Mouse (Mus musculus): ENCODE results near the gene Phc2.

DNA sequence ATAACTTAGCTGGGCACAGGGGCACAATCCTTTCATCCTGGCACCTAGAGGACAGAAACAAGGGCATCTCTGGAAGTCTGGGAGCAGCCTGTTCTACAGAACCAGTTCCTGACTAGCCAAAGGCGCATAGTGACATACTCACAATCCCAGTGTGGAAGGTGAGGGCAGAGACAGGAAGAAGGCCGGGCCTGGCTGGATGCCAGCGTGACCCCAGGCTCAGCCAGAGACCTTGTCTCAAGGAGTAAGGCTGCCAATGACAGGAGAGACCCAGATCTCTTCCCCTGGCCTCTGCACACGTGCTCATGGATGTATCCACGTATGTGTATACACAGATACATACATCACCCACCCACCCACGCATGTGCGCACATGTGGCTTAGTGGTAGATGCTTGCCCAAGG lies 127.5 kb downstream of the Phc2 start:
- TF ChIP-seq GATA1 (IDR thresholded peaks at IDR 0.05; ENCODE audit: borderline replicate concordance, low read length) (no peak), FLI1 (IDR thresholded peaks at IDR 0.05; ENCODE audit: low read length) (no peak)

Measured in megakaryocyte, embryonic 14.5 days (primary cell).